Mouse (Mus musculus) embryo, embryonic 10.5 days (tissue): ENCODE data around the gene Hspa4l.
"Not testable (repeated sequence)": the region's sequence is repeated elsewhere in the genome, so short reads cannot be mapped to it uniquely, and the experiment has no call there.

Experiments
- DNase-seq: peaks from one replicate; pipeline ENCODE4 v3.0.0-alpha.2; 2015; ENCODE audit warnings: low spot score

The Hspa4l gene

DNA sequence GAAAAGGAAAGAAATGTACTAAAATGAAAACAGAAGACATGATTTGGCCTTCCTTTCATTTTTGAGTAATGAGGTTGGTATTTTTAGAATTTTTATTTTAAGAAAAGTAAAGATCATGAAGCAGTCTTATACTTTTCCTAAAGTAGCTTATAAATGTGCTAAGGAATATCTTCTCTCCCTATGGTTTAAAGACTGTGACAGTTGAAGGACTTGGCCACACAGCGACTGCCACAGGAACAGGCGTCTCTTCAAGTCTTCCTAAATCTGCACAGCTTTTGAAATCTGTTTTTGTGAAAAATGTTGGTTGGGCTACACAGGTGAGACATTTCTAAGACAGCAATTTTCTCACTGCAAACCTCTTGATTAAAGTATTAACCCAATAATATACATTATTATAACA lies 69.0 kb downstream of the Hspa4l start:
- no peak for DNase-seq

DNA sequence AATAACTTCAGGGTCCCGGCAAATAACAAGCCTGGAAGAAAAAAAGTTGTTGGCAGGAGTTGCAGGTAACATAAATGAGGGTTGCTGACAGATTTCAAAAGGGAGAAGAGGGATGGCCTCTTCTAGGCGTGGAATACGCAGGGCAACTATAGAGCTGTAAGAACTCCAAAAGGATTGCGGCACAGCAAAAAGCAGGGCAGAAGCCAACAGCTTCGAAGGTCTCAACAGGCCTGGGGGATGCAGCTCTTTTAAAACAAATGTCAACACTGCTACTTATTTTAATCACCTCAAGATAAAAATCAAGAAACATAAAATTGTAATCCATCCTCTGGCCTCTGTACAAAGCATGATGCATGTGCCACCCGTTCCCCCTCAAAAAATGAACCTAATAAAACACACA lies 101.2 kb downstream of the Hspa4l start:
- not testable (repeated sequence) for DNase-seq
